Comparison of ENCODE assay signal across 28 mouse cellular contexts in the genomic region with DNA sequence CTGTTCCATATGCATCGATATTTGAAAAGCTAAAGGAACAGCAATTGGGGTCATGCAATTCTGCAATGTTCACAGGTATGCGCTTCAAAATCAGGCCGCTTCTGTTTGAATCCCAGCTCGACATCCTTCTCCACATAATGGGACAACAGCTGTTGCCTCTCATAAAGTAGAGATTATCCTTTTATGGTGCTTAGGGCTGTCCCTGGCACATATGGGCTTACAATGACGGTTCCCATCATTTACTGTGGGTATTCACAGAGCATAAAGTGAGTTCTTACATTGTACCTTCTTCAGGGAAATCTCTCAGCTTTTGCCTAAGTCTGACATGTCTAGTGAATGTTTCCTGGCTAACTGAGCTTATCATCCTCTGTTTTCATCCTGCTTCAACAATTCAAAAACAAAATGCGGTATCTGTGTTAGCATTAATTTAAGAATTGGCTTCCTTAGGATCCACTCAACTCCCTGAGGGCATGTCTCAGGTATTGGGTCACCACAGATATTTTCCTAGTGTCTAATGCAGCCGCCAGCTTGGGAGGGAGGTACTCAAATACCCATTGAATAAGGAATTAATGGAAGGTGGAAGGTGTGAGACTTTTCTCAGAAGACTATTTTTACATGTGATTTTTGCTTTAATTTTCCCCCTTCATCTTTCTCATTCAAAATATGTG.
DNase-seq lines count a peak whose midpoint lies in the region; ATAC-seq lines count a peak whose summit lies in the region.
"Had no signal": no experiment of that assay in that cellular context is flagged by ENCODE, and none has a peak within 500 bp of the region (broad histone marks: within the 10 kb centered on the region; RNA-seq: fewer than 3 reads in every experiment).

No protein-coding gene starts in this region.

- DNase-seq in hindbrain, embryonic 14.5 days (ENCODE audit: low spot score): no peak
- DNase-seq in neural tube, embryonic 10.5 days (ENCODE audit: extremely low spot score, low spot score): no peak
- no peak for DNase-seq in adrenal gland, postnatal 10 days
- no peak for DNase-seq in left cerebral cortex, postnatal 36 days (ENCODE audit: low spot score in 2 of 2)
- DNase-seq: adrenal gland, postnatal 25 days; cerebellum, adult 2 months; cerebellum, postnatal 25 days; gastrocnemius, postnatal 25 days; heart, adult 11 months; heart, postnatal 36 days; kidney, postnatal 4 days; layer of hippocampus, postnatal 36 days; liver; lung, adult 2 months; lung, postnatal 10 days; thymus, postnatal 4 days had no signal

- no peak overlapping the region for H3K4me3 ChIP-seq in hindbrain, embryonic 12.5 days
- H3K4me3 ChIP-seq in hindbrain, embryonic 14.5 days (replicated peaks; ENCODE audit: low read length): no peak overlapping the region
- H3K4me3 ChIP-seq in neural tube, embryonic 12.5 days: no peak overlapping the region
- no peak overlapping the region for H3K4me3 ChIP-seq in forebrain, embryonic 12.5 days (replicated peaks)
- H3K4me3 ChIP-seq in midbrain, embryonic 15.5 days: no peak overlapping the region
- H3K4me3 ChIP-seq: embryonic facial prominence, embryonic 10.5 days; embryonic facial prominence, embryonic 15.5 days; heart, embryonic 10.5 days; heart, embryonic 15.5 days had no signal

- intact Hi-C loops in left cerebral cortex, postnatal 36 days (cut with DNase I): no loop called here

- no peak overlapping the region for H3K4me2 ChIP-seq in hindbrain, embryonic 12.5 days (replicated peaks)
- no peak overlapping the region for H3K4me2 ChIP-seq in hindbrain, embryonic 14.5 days (replicated peaks)
- H3K4me2 ChIP-seq in neural tube, embryonic 12.5 days (replicated peaks): no peak overlapping the region
- no peak overlapping the region for H3K4me2 ChIP-seq in forebrain, embryonic 12.5 days
- H3K4me2 ChIP-seq in midbrain, embryonic 15.5 days: no peak overlapping the region
- H3K4me2 ChIP-seq: embryonic facial prominence, embryonic 15.5 days; heart, embryonic 15.5 days had no signal

- WGBS in hindbrain, embryonic 12.5 days: 72% methylated on average over 7 of the region's 7 CpGs
- WGBS in hindbrain, embryonic 14.5 days: 54% methylated on average over 7 of the region's 7 CpGs
- WGBS in neural tube, embryonic 12.5 days: 68% methylated on average over 7 of the region's 7 CpGs
- 55% methylated on average over 7 of the region's 7 CpGs for WGBS in forebrain, embryonic 12.5 days
- WGBS in midbrain, embryonic 15.5 days: 39% methylated on average over 7 of the region's 7 CpGs

- H3K27me3 ChIP-seq in hindbrain, embryonic 12.5 days: no peaks in the 10 kb centered on the region
- no peaks in the 10 kb centered on the region for H3K27me3 ChIP-seq in hindbrain, embryonic 14.5 days (ENCODE audit: control insufficient read depth, insufficient read depth, low read length)
- H3K27me3 ChIP-seq in neural tube, embryonic 12.5 days (replicated peaks): no peaks in the 10 kb centered on the region
- no peaks in the 10 kb centered on the region for H3K27me3 ChIP-seq in forebrain, embryonic 12.5 days
- H3K27me3 ChIP-seq in midbrain, embryonic 15.5 days (replicated peaks): no peaks in the 10 kb centered on the region
- H3K27me3 ChIP-seq: embryonic facial prominence, embryonic 15.5 days; heart, embryonic 15.5 days had no signal

- peak; percentile 50 for ATAC-seq in hindbrain, embryonic 12.5 days (ENCODE audit: low FRiP score)
- ATAC-seq in hindbrain, embryonic 14.5 days (ENCODE audit: low FRiP score): no peak
- peak; percentile 58; the same call in 1 of the 2 replicates for ATAC-seq in neural tube, embryonic 12.5 days (ENCODE audit: low FRiP score, low read depth)
- ATAC-seq in forebrain, embryonic 12.5 days (ENCODE audit: low FRiP score): peak; percentile 76
- ATAC-seq in midbrain, embryonic 15.5 days (replicated peaks): no peak
- ATAC-seq: intestine, embryonic 16.5 days had no signal

- H3K4me1 ChIP-seq in hindbrain, embryonic 12.5 days: peaks cover 5% of the 10 kb centered on the region
- H3K4me1 ChIP-seq in hindbrain, embryonic 14.5 days (replicated peaks; ENCODE audit: control insufficient read depth, insufficient read depth, low read length): no peaks in the 10 kb centered on the region; the same call in 1 of the 2 replicates
- no peaks in the 10 kb centered on the region for H3K4me1 ChIP-seq in neural tube, embryonic 12.5 days
- H3K4me1 ChIP-seq in forebrain, embryonic 12.5 days: peaks cover 22% of the 10 kb centered on the region
- H3K4me1 ChIP-seq in midbrain, embryonic 15.5 days: peaks cover 12% of the 10 kb centered on the region
- H3K4me1 ChIP-seq: embryonic facial prominence, embryonic 10.5 days; embryonic facial prominence, embryonic 15.5 days; heart, embryonic 10.5 days; heart, embryonic 15.5 days had no signal

- H3K36me3 ChIP-seq in hindbrain, embryonic 12.5 days: no peaks in the 10 kb centered on the region
- no peaks in the 10 kb centered on the region for H3K36me3 ChIP-seq in hindbrain, embryonic 14.5 days (replicated peaks; ENCODE audit: control insufficient read depth, insufficient read depth)
- no peaks in the 10 kb centered on the region for H3K36me3 ChIP-seq in neural tube, embryonic 12.5 days
- H3K36me3 ChIP-seq in forebrain, embryonic 12.5 days (replicated peaks): no peaks in the 10 kb centered on the region
- H3K36me3 ChIP-seq in midbrain, embryonic 15.5 days (replicated peaks): no peaks in the 10 kb centered on the region
- H3K36me3 ChIP-seq: embryonic facial prominence, embryonic 10.5 days; embryonic facial prominence, embryonic 15.5 days; heart, embryonic 10.5 days; heart, embryonic 15.5 days had no signal

- H3K9me3 ChIP-seq in hindbrain, embryonic 12.5 days (replicated peaks): no peaks in the 10 kb centered on the region
- H3K9me3 ChIP-seq in hindbrain, embryonic 14.5 days (ENCODE audit: control insufficient read depth, low read length): no peaks in the 10 kb centered on the region
- H3K9me3 ChIP-seq in neural tube, embryonic 12.5 days: no peaks in the 10 kb centered on the region
- no peaks in the 10 kb centered on the region for H3K9me3 ChIP-seq in forebrain, embryonic 12.5 days
- H3K9me3 ChIP-seq in midbrain, embryonic 15.5 days: no peaks in the 10 kb centered on the region
- H3K9me3 ChIP-seq: embryonic facial prominence, embryonic 10.5 days; embryonic facial prominence, embryonic 15.5 days; heart, embryonic 10.5 days; heart, embryonic 15.5 days had no signal

- H3K27ac ChIP-seq in hindbrain, embryonic 12.5 days: no peak overlapping the region
- no peak overlapping the region for H3K27ac ChIP-seq in hindbrain, embryonic 14.5 days
- H3K27ac ChIP-seq in neural tube, embryonic 12.5 days: no peak overlapping the region
- peak overlapping the region; percentile 68 for H3K27ac ChIP-seq in forebrain, embryonic 12.5 days
- H3K27ac ChIP-seq in midbrain, embryonic 15.5 days: 0 out of 2 replicates have a peak overlapping the region, but pooled peaks have one; percentile 13
- H3K27ac ChIP-seq: embryonic facial prominence, embryonic 10.5 days; embryonic facial prominence, embryonic 15.5 days; heart, embryonic 10.5 days; heart, embryonic 15.5 days; kidney, postnatal 0 days; liver, embryonic 14.5 days; macrophage had no signal

- no peak overlapping the region for H3K9ac ChIP-seq in hindbrain, embryonic 12.5 days
- H3K9ac ChIP-seq in hindbrain, embryonic 14.5 days: no peak overlapping the region
- H3K9ac ChIP-seq in neural tube, embryonic 12.5 days: no peak overlapping the region
- H3K9ac ChIP-seq in forebrain, embryonic 12.5 days: no peak overlapping the region
- no peak overlapping the region for H3K9ac ChIP-seq in midbrain, embryonic 15.5 days
- H3K9ac ChIP-seq: embryonic facial prominence, embryonic 15.5 days; heart, embryonic 15.5 days; liver, embryonic 14.5 days had no signal

Comparison
In these comparisons a context has a peak if more than half of its experiments do, and no peak if none do; other contexts are left out.
1. ATAC-seq: peak in hindbrain, embryonic 12.5 days (single experiment), neural tube, embryonic 12.5 days (single experiment) and forebrain, embryonic 12.5 days (single experiment); none in hindbrain, embryonic 14.5 days (single experiment) and midbrain, embryonic 15.5 days (single experiment).
2. H3K27ac ChIP-seq: peak in forebrain, embryonic 12.5 days (single experiment) and midbrain, embryonic 15.5 days (single experiment); none in hindbrain, embryonic 12.5 days (single experiment), hindbrain, embryonic 14.5 days (single experiment) and neural tube, embryonic 12.5 days (single experiment).